In genomic region chr7:139877167-139877792, GRCm38 (mm10) we compare ENCODE assay signal across 9 mouse cellular contexts. TPM values are rescaled to one million over a fixed set of nuclear protein-coding genes. Genes with fewer than 3 reads are reported as not detected.
A peak's percentile ranks its signal among the peaks of the same experiment; 100 is the strongest.
DNase-seq lines count a peak whose midpoint lies in the region; ATAC-seq and TF ChIP-seq lines count a peak whose summit lies in the region.
"Had no signal": no experiment of that assay in that cellular context is flagged by ENCODE, and none has a peak within 500 bp of the region (broad histone marks: within the 10 kb centered on the region; RNA-seq: fewer than 3 reads in every experiment).

No protein-coding gene starts in this region.

- intact Hi-C loops in gastrocnemius, adult 2 months (cut with DNase I): no loop called here
- intact Hi-C loops in gastrocnemius, postnatal 14 days (cut with DNase I; ENCODE audit: low total_unique reads): no loop called here

- H3K4me2 ChIP-seq in forebrain, postnatal 0 days (ENCODE audit: low read depth): no peak overlapping the region
- H3K4me2 ChIP-seq: liver, embryonic 13.5 days had no signal

- DNase-seq in gastrocnemius, adult 2 months: no peak
- DNase-seq in gastrocnemius, postnatal 14 days: no peak
- peak; percentile 15 for DNase-seq in ovary, postnatal 36 days (ENCODE audit: low spot score)
- no peak for DNase-seq in ovary, postnatal 14 days (ENCODE audit: low spot score)
- peak; percentile 84 for DNase-seq in forebrain, postnatal 0 days
- DNase-seq in mesoderm, embryonic 11.5 days (ENCODE audit: low read depth, low spot score): peak; percentile 23
- DNase-seq in gastrocnemius, postnatal 10 days: no peak
- DNase-seq: liver, embryonic 13.5 days had no signal

- H3K4me3 ChIP-seq in gastrocnemius, adult 2 months: no peak overlapping the region
- H3K4me3 ChIP-seq in forebrain, postnatal 0 days (ENCODE audit: low read depth, low read length): no peak overlapping the region
- H3K4me3 ChIP-seq: liver, embryonic 13.5 days had no signal

- WGBS in forebrain, postnatal 0 days: 63% methylated on average over 10 of the region's 10 CpGs

- H3K4me1 ChIP-seq in forebrain, postnatal 0 days (ENCODE audit: insufficient read depth): no peaks in the 10 kb centered on the region
- H3K4me1 ChIP-seq: liver, embryonic 13.5 days had no signal

- no peaks in the 10 kb centered on the region; the same call in 1 of the 2 replicates for H3K36me3 ChIP-seq in forebrain, postnatal 0 days (ENCODE audit: insufficient read depth)
- H3K36me3 ChIP-seq: liver, embryonic 13.5 days had no signal

- H3K9ac ChIP-seq in forebrain, postnatal 0 days: no peak overlapping the region
- H3K9ac ChIP-seq: liver, embryonic 13.5 days had no signal

- H3K27me3 ChIP-seq in forebrain, postnatal 0 days (ENCODE audit: insufficient read depth, low read length): no peaks in the 10 kb centered on the region
- H3K27me3 ChIP-seq: liver, embryonic 13.5 days had no signal

- H3K27ac ChIP-seq in gastrocnemius, adult 2 months: no peak overlapping the region
- H3K27ac ChIP-seq in forebrain, postnatal 0 days (ENCODE audit: low read depth, low read length): no peak overlapping the region
- H3K27ac ChIP-seq: liver, embryonic 13.5 days had no signal

- ATAC-seq in forebrain, postnatal 0 days: peak; percentile 94
- no peak for ATAC-seq in megakaryocyte progenitor cell, adult 5-6 weeks (replicated peaks; ENCODE audit: poor library complexity)

- TF ChIP-seq CTCF in gastrocnemius, adult 2 months (IDR thresholded peaks at IDR 0.05): peak; percentile 43; the same call in 1 of the 2 replicates
- TF ChIP-seq CTCF in forebrain, postnatal 0 days (IDR thresholded peaks at IDR 0.05; ENCODE audit: low read depth): peak; percentile 94

- no peaks in the 10 kb centered on the region for H3K9me3 ChIP-seq in forebrain, postnatal 0 days (ENCODE audit: low read length)
- H3K9me3 ChIP-seq: liver, embryonic 13.5 days had no signal

RNA-seq across cellular contexts. Expression of gene Kndc1, which starts 17.2 kb away (rescaled TPM):
- total RNA-seq in gastrocnemius, adult 2 months (2021): not detected
- under 1 TPM; 0.04 to 0.08 TPM for total RNA-seq in gastrocnemius, postnatal 14 days (2021)
- total RNA-seq in forebrain, postnatal 0 days (2014; rRNA removed): 28.9 and 48.4 TPM in 2 replicates
- 7.1 and 10.0 TPM in 2 replicates for polyA plus RNA-seq in forebrain, postnatal 0 days (2015; fragmentation: Nextera tagmentation; extraction: Ambion mirVana)
- under 1 TPM; 0.27 to 0.40 TPM for total RNA-seq in gastrocnemius, postnatal 10 days (2021)
- total RNA-seq in megakaryocyte progenitor cell, adult 5-6 weeks (2015): not detected in 2 replicates
- not detected in 2 replicates for total RNA-seq in megakaryocyte progenitor cell, adult 5-6 weeks (2017)

RNA-seq across cellular contexts. Expression of gene Adgra1, which starts 43.3 kb away (rescaled TPM):
- under 1 TPM in 1 of 2 experiments, not detected in 1; 0.08 TPM for total RNA-seq in gastrocnemius, adult 2 months (2021)
- under 1 TPM; 0.14 to 0.22 TPM for total RNA-seq in gastrocnemius, postnatal 14 days (2021)
- 12.2 and 17.1 TPM in 2 replicates for total RNA-seq in forebrain, postnatal 0 days (2014; rRNA removed)
- polyA plus RNA-seq in forebrain, postnatal 0 days (2015; fragmentation: Nextera tagmentation; extraction: Ambion mirVana): 18.0 and 39.3 TPM in 2 replicates
- total RNA-seq in gastrocnemius, postnatal 10 days (2021): under 1 TPM; 0.20 to 0.26 TPM
- total RNA-seq in megakaryocyte progenitor cell, adult 5-6 weeks (2015): not detected in 2 replicates
- not detected in 2 replicates for total RNA-seq in megakaryocyte progenitor cell, adult 5-6 weeks (2017)
- polyA plus RNA-seq: liver, embryonic 13.5 days had no signal

Comparison
In these comparisons a context has a peak if more than half of its experiments do, and no peak if none do; other contexts are left out.
1. DNase-seq: peak in ovary, postnatal 36 days (single experiment), forebrain, postnatal 0 days (single experiment) and mesoderm, embryonic 11.5 days (single experiment); none in gastrocnemius, adult 2 months (single experiment), gastrocnemius, postnatal 14 days (single experiment), ovary, postnatal 14 days (single experiment) and gastrocnemius, postnatal 10 days (single experiment).
2. RNA of gene Kndc1, which starts 17.2 kb away (total RNA-seq): 28.9 to 48.4 TPM in forebrain, postnatal 0 days; 0.27 to 0.40 TPM in gastrocnemius, postnatal 10 days, 0.04 to 0.08 TPM in gastrocnemius, postnatal 14 days, not detected in gastrocnemius, adult 2 months and not detected in megakaryocyte progenitor cell, adult 5-6 weeks; every median in the first group is over 10 times any median in the second.
3. RNA of gene Adgra1, which starts 43.3 kb away (total RNA-seq): 12.2 to 17.1 TPM in forebrain, postnatal 0 days; 0.20 to 0.26 TPM in gastrocnemius, postnatal 10 days, 0.14 to 0.22 TPM in gastrocnemius, postnatal 14 days, 0.08 TPM in gastrocnemius, adult 2 months and not detected in megakaryocyte progenitor cell, adult 5-6 weeks; every median in the first group is over 10 times any median in the second.